Mouse (Mus musculus) MEL (cell line): ENCODE data around the gene Akap13. TPM values are rescaled to one million over a fixed set of nuclear protein-coding genes. Genes with fewer than 3 reads are reported as not detected.

Source experiments
- DNase-seq: peaks from one replicate; pipeline ENCODE4 v3.0.0; 2011; ENCODE audit warnings: low read depth, low spot score
- H3K27ac ChIP-seq: 2 replicates; pipeline ENCODE4 v1.5.1; 2012; ENCODE audit warnings: low read depth, mild to moderate bottlenecking, control low read depth, low read length, moderate library complexity; ENCODE audit not compliant: control insufficient read depth
- H3K27me3 ChIP-seq, 2 experiments: fragments of 150-350 bp in 1 of 2; sonication (generic) in 1 of 2; 2 replicates each; pipeline ENCODE4 v1.6.1; 2012; ENCODE audit warnings: low read length in 2 of 2, mild to moderate bottlenecking in 2 of 2, improper control_type of control experiment in 1 of 2, moderate library complexity in 1 of 2; ENCODE audit not compliant: insufficient read depth in 2 of 2, control insufficient read depth in 1 of 2
- H3K36me3 ChIP-seq, 2 experiments: 2 replicates each; pipeline ENCODE4 v1.6.1; 2012 to 2014; ENCODE audit warnings: low read length in 2 of 2, improper control_type of control experiment in 1 of 2, inconsistent platforms in 1 of 2, mild to moderate bottlenecking in 1 of 2; ENCODE audit not compliant: insufficient read depth in 2 of 2, control insufficient read depth in 1 of 2
- H3K4me1 ChIP-seq, 2 experiments: fragments of 150-350 bp in 1 of 2; sonication (generic) in 1 of 2; 2 replicates each; pipeline ENCODE4 v1.6.1; 2012; ENCODE audit warnings: low read length in 2 of 2, improper control_type of control experiment in 1 of 2, mild to moderate bottlenecking in 1 of 2; ENCODE audit not compliant: insufficient read depth in 2 of 2, control insufficient read depth in 1 of 2
- H3K4me3 ChIP-seq, 2 experiments: fragments of 150-350 bp in 1 of 2; sonication (generic) in 1 of 2; 2 replicates each; pipeline ENCODE4 v1.5.1; 2012; ENCODE audit warnings: low read depth in 2 of 2, low read length in 2 of 2, mild to moderate bottlenecking in 2 of 2, moderate library complexity in 2 of 2, control low read depth in 1 of 2, improper control_type of control experiment in 1 of 2; ENCODE audit not compliant: control insufficient read depth in 1 of 2, insufficient read depth in 1 of 2
- H3K79me2 ChIP-seq: 2 replicates; pipeline ENCODE4 v1.6.1; 2012; ENCODE audit warnings: mild to moderate bottlenecking, low read length, moderate library complexity; ENCODE audit not compliant: control insufficient read depth, poor library complexity, insufficient read depth
- H3K9ac ChIP-seq: 2 replicates; pipeline ENCODE4 v1.6.1; 2012; ENCODE audit warnings: low read depth, mild to moderate bottlenecking, control low read depth, low read length, moderate library complexity; ENCODE audit not compliant: control insufficient read depth, poor library complexity, severe bottlenecking
- H3K9me3 ChIP-seq: fragments of 150-350 bp; sonication (generic); replicated peaks from 2 replicates; pipeline ENCODE4 v1.6.1; 2012; ENCODE audit warnings: mild to moderate bottlenecking, low read length, improper control_type of control experiment, moderate library complexity; ENCODE audit not compliant: insufficient read depth
- CHD1 ChIP-seq: IDR thresholded peaks from 2 replicates; pipeline ENCODE4 v1.6.1; 2012; ENCODE audit warnings: low read depth, mild to moderate bottlenecking, inconsistent platforms, low read length, improper control_type of control experiment
- ELF1 ChIP-seq: IDR thresholded peaks from 2 replicates; pipeline ENCODE4 v1.6.1; 2014; ENCODE audit warnings: low read depth, mild to moderate bottlenecking, inconsistent platforms, low read length, improper control_type of control experiment, moderate library complexity
- GABPA ChIP-seq: IDR thresholded peaks from 2 replicates; pipeline ENCODE4 v1.6.1; 2012; ENCODE audit warnings: low read depth, mild to moderate bottlenecking, inconsistent platforms, low read length, improper control_type of control experiment, moderate library complexity
- GATA1 ChIP-seq: IDR thresholded peaks from 2 replicates; pipeline ENCODE4 v1.6.1; 2011; ENCODE audit warnings: low read depth, low read length, improper control_type of control experiment
- MAFK ChIP-seq: IDR thresholded peaks from 2 replicates; pipeline ENCODE4 v1.6.1; 2011; ENCODE audit warnings: low read depth, mild to moderate bottlenecking, low read length, improper control_type of control experiment, borderline replicate concordance
- MAZ ChIP-seq: IDR thresholded peaks from 2 replicates; pipeline ENCODE4 v1.6.1; 2012; ENCODE audit warnings: low read depth, mild to moderate bottlenecking, inconsistent platforms, low read length, improper control_type of control experiment
- MEF2A ChIP-seq: IDR thresholded peaks from 2 replicates; pipeline ENCODE4 v1.6.1; 2014; ENCODE audit warnings: low read depth, mild to moderate bottlenecking, inconsistent platforms, low read length, improper control_type of control experiment; ENCODE audit not compliant: poor library complexity, insufficient replicate concordance, severe bottlenecking; ENCODE audit errors: extremely low read depth
- MYC ChIP-seq: IDR thresholded peaks from 2 replicates; pipeline ENCODE4 v1.6.1; 2011; ENCODE audit warnings: low read depth, mild to moderate bottlenecking, low read length, improper control_type of control experiment, moderate library complexity
- POLR2A ChIP-seq, 2 experiments: IDR thresholded peaks; 2 replicates each; pipeline ENCODE4 v1.6.1; 2011 to 2012; ENCODE audit warnings: low read length in 2 of 2, mild to moderate bottlenecking in 2 of 2, control low read depth in 1 of 2, improper control_type of control experiment in 1 of 2, low read depth in 1 of 2, moderate library complexity in 1 of 2; ENCODE audit not compliant: control insufficient read depth in 1 of 2, insufficient read depth in 1 of 2, poor library complexity in 1 of 2
- POLR2AphosphoS2 ChIP-seq: IDR thresholded peaks from 2 replicates; pipeline ENCODE4 v1.6.1; 2011; ENCODE audit warnings: low read length, improper control_type of control experiment
- RCOR1 ChIP-seq: IDR thresholded peaks from 2 replicates; pipeline ENCODE4 v1.6.1; 2012; ENCODE audit warnings: low read depth, mild to moderate bottlenecking, inconsistent platforms, low read length, improper control_type of control experiment
- UBTF ChIP-seq: IDR thresholded peaks from 2 replicates; pipeline ENCODE4 v1.6.1; 2012; ENCODE audit warnings: low read depth, mild to moderate bottlenecking, inconsistent platforms, low read length, improper control_type of control experiment, moderate library complexity, borderline replicate concordance; ENCODE audit not compliant: insufficient read depth
- USF1 ChIP-seq: IDR thresholded peaks from 2 replicates; pipeline ENCODE4 v1.6.1; 2014; ENCODE audit warnings: low read depth, mild to moderate bottlenecking, inconsistent platforms, low read length, improper control_type of control experiment, moderate library complexity
- USF2 ChIP-seq, 2 experiments: IDR thresholded peaks; 2 replicates each; pipeline ENCODE4 v1.6.1; 2011 to 2012; ENCODE audit warnings: improper control_type of control experiment in 2 of 2, low read length in 2 of 2, borderline replicate concordance in 1 of 2, inconsistent platforms in 1 of 2, low read depth in 1 of 2, mild to moderate bottlenecking in 1 of 2; ENCODE audit not compliant: insufficient read depth in 1 of 2
- ZNF384 ChIP-seq: IDR thresholded peaks from 2 replicates; pipeline ENCODE4 v1.6.1; 2012; ENCODE audit warnings: low read depth, mild to moderate bottlenecking, inconsistent platforms, low read length, improper control_type of control experiment
- polyA plus RNA-seq, 2 experiments: library from polyadenylated mRNA; stranded (reverse) in 1 of 2; unstranded in 1 of 2; fragments of >175 nt in 1 of 2; fragments of >200 nt in 1 of 2; gene quantifications; 2 replicates each; pipeline versions ENCODE4 v1.2.1 to v1.2.4; 2012; ENCODE audit warnings: low replicate concordance in 2 of 2, low read depth in 1 of 2; ENCODE audit not compliant: insufficient read length in 2 of 2, insufficient read depth in 1 of 2, missing spikeins in 1 of 2
- total RNA-seq: library from RNA; depleted of rRNA; stranded (reverse); fragments of 300-350 nt; gene quantifications from 2 replicates; pipeline ENCODE4 v1.2.3, GENCODE M21; 2012

The Akap13 gene
- total and polyA plus RNA-seq, 3 experiments, result 4.1 to 4.5 TPM; not detected in 1

DNA sequence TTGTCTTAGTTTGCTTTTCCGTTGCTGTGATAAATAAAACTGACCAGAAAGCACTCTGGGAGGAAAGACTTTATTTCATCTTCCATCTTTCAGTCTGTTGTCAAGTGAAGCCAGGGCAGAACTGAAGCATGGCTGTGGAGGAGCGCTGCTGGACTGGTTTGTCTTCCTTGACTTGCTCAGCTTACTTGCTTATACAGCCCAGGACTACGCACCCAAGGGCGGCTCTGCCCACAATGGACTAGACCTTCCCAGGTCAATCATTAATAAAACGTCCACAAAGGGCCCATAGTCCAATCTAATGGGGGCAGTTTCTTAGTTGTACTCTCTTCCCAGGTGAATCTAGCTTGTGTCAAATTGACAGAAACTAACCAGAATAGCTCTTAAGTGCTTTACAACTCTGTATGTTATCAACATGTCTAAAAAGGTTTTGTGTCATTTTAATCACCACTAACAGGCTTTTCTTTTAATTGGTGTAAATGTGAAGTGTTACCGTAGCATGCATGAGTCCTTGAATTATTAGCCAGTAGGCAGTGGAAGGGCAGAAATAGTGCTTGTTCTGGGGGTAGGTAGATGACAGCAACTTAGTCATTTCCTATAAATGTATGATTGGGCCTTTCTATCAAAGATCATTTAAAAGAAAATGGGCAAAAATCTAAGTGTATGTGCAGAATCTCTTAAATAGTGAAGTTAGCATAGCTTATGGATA, 25.5 kb downstream of the Akap13 start:
- no peak overlapping the region for H3K4me3 ChIP-seq
- peaks cover 0 to 12% of the 10 kb centered on the region in 2 experiments; a peak in 2 of 4 replicates for H3K36me3 ChIP-seq
- no peak for DNase-seq
- no peak overlapping the region for H3K9ac ChIP-seq
- H3K79me2 ChIP-seq, result no peaks in the 10 kb centered on the region; the same call in 1 of the 2 replicates
- no peak overlapping the region for H3K27ac ChIP-seq
- no peaks in the 10 kb centered on the region for H3K9me3 ChIP-seq
- TF ChIP-seq MAZ (no peak), USF2 (IDR thresholded peaks at IDR 0.05; ENCODE audit: borderline replicate concordance in 1 of 2, insufficient read depth in 1 of 2, low read depth in 1 of 2, low read length in 2 of 2) (no peak), MAFK (no peak), RCOR1 (no peak), MEF2A (no peak), POLR2A (IDR thresholded peaks at IDR 0.05; ENCODE audit: control insufficient read depth in 1 of 2, insufficient read depth in 1 of 2, low read depth in 1 of 2, low read length in 2 of 2, poor library complexity in 1 of 2) (no peak), ZNF384 (no peak)
- TF ChIP-seq, all 39 proteins: peak for 0
- Histone ChIP-seq H3K4me1 (peaks cover 0 to 5% of the 10 kb centered on the region in 2 experiments; a peak in 3 of 4 replicates), H3K27me3 (no peaks in the 10 kb centered on the region)

DNA sequence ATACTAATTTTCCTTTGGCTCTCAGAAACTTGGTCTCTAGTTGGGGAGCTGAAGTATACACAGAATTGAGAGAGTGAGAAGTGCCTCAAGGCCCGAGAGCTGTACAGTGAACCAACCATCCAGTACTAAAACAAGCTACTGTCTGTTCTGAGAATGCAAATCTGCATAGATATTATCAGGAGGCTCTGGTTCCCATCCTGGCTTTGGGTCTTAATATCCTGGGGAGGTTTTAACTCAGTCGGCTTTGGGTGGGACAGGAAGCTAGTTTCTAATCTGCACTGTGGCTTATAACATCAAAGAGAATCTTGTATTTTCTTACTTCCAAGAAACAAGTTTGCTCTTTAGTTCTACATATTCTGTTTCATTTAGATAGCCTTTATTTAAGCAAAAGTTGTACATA, 30.7 kb downstream of the Akap13 start:
- Histone ChIP-seq H3K9me3 (no peaks in the 10 kb centered on the region), H3K27me3 (no peaks in the 10 kb centered on the region), H3K4me3 (no peak overlapping the region), H3K4me1 (peaks cover 0 to 5% of the 10 kb centered on the region in 2 experiments; a peak in 3 of 4 replicates), H3K79me2 (no peaks in the 10 kb centered on the region), H3K9ac (no peak overlapping the region), H3K36me3 (peaks cover 0 to 15% of the 10 kb centered on the region in 2 experiments; a peak in 2 of 4 replicates), H3K27ac (no peak overlapping the region)
- TF ChIP-seq RCOR1 (peak; percentile 44; the same call in 1 of the 2 replicates), POLR2AphosphoS2 (no peak), USF1 (no peak), UBTF (no peak), GATA1 (peak; percentile 49), USF2 (IDR thresholded peaks at IDR 0.05; ENCODE audit: borderline replicate concordance in 1 of 2, insufficient read depth in 1 of 2, low read depth in 1 of 2, low read length in 2 of 2) (no peak)
- peak; percentile 62 for DNase-seq

DNA sequence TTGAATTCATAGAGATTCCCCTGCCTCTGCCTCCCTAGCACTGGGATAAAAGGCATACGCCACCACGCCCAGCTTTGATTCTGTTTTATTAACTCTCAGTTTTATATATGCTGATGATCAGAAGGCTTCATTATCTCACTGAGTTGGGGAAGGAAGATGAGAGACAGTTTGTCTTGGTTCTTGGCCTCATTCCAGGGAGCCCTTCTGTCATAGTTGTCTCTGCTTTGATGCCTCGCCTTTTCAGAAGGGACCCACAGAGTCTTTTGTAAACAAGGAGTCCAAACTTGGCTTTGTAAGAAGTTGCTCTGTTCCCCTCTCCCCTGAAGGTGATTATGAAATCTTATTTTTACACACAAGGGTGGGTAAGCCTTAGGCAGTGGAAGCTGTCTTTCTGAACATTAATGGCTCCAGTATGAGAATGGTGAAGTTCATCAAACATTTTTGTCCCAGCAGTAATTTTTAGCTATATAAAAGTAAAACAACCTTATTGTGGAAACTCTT, 40.7 kb downstream of the Akap13 start:
- Histone ChIP-seq H3K27me3 (no peaks in the 10 kb centered on the region), H3K9me3 (no peaks in the 10 kb centered on the region), H3K4me1 (peaks cover 12 to 26% of the 10 kb centered on the region in 2 experiments), H3K27ac (no peak overlapping the region), H3K79me2 (no peaks in the 10 kb centered on the region; the same call in 1 of the 2 replicates), H3K9ac (no peak overlapping the region), H3K36me3 (peaks cover 0 to 31% of the 10 kb centered on the region in 2 experiments; a peak in 2 of 4 replicates), H3K4me3 (no peak overlapping the region)
- TF ChIP-seq USF1 (no peak), MAFK (no peak), MYC (no peak), ELF1 (no peak), GABPA (no peak), ZNF384 (no peak), CHD1 (no peak)
- DNase-seq, result peak; percentile 63
